Mouse (Mus musculus): Measurements from ENCODE around the gene Sfxn2.

DNA sequence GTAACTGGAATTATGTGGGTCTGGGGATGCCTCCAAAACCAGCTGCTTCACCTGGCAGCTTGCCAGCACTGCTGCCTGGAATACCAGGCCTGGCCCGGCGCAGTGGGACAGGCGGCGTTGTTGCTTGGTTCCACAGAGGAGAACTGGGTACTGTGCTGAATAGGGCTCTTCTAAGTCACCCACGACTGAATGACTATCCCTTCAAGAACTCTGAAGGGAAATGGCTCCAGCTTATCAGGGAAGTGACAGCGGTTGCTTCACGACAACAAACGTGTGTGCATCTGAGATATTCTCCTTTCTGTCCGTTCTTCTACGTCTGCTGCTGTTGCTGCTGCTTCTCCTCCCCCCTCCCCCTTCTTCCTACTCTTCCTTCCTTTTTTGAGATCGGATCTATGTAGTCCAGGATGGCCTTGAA lies 19.6 kb upstream of the Sfxn2 start:
- TF ChIP-seq CTCF (IDR thresholded peaks at IDR 0.05; ENCODE audit: low read depth) (no peak), EP300 (IDR thresholded peaks at IDR 0.05; ENCODE audit: low read depth) (no peak)

Measured in heart, postnatal 0 days (tissue).